Mouse (Mus musculus) ovary, postnatal 10 days (tissue): Measurements from ENCODE around the gene Tln1.
A peak's percentile ranks its signal among the peaks of the same experiment; 100 is the strongest.

ENCODE experiments used
- DNase-seq: peaks from one replicate; pipeline ENCODE4 v3.0.0; 2022; ENCODE audit warnings: low spot score

The Tln1 gene

DNA sequence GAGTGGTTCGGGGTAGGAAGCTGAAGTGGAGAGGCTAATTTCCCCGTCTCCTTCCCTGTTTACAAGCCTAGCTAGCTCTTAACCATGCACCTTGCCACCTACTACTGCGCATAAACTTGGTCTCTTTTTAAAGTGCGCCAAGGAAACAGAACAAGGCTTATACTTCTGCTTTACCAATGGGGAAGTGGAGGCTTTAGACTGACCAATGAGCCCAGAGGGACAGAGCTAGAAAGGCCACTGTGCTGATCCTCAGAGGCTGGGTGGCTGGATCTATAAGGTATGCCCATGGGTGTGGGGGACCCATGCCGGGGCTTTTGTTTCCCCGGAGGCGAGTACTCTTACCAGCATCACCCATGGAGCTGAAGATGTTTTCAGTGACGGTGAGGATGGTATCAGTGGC is 15.3 kb downstream of the Tln1 start:
- DNase-seq = no peak

DNA sequence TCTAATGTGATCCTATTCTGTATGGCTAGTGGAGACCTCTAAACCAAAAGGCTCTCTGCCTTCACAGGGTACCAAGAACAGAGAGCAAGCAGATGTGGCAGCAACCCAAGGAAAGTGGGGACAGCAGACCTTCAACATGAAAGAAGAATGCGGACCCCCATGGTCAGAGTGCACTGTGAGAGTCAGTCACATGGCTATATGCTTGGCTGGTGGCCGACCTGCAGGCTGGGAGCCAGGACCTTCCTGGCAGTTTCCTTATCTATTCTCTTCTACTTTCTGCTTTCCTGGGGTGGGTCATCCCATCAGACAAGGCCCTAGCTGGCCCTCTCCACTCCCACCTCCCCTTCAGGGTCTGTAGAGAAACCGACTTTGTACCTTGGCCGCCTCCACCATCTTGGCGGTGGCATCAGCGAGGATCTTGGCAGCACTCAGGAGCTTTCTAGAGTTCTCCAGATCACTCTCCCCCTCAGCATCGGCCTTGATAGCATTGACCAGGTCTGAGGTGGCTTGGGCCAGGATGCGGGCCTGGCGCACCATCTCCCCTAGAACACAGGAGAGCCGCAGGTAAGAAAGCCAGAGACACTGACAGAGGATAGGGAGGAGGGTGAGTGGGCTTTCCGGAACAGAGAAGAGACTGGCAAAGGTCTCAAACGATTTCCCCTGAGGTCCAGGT is 16.0 kb downstream of the Tln1 start:
- no peak for DNase-seq

DNA sequence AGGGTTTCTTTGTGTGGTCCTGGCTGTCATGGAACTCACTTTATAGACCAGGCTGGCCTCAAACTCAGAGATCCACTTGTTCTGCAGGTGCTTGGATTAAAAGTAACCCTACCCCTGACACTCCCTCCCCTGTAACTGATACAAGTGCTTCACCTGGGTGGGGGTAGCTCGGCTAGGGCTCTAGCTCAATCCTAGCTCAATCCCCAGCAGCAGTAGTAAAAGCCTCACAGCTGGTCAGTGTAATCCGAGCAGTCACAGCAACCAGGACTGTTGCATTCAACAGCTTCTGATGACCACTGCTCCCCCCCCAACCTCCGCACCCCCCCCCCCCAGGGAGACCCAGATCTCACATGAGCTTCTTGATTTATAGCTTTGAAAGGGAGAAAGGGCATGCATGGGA is 20.4 kb downstream of the Tln1 start:
- DNase-seq = no peak

DNA sequence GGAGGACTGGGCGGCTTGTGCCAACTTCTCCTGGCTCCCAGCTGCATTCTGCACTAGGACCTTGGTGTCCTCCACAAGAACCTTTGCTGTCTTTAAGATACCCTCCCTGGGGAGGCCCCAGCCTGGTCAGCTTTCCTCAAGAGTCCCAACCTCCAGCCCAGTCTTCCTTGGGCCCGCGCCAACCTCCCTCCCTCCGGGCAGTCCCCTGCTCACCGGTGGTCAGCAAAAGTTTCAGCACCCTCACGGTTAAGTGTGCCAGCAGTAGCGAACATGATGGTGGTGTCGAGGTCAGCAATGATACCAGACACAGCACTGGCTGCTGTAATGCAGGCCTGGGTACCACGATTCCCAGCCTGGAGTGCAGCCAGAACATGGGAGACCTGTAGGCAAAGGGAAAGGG is 26.5 kb downstream of the Tln1 start:
- no peak for DNase-seq

DNA sequence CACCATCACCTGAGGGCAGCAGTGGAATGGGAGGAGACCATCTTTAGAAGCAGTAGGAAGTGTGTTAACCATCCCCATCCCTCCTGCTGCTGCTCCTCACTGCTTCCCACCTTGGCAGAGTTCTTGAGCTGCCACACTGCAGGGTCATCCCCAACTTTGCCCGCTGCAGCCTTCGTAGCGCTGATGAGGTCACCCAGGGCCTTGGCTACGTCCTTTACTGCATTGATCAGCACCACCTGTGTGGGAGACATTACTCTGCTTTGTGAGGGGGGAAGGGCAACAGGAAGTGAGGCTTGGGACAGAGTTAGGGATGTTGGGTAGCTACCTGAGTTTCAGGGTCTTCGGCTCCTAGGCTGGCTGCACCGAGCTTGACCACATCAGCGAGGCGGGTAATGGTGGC is 26.9 kb downstream of the Tln1 start:
- DNase-seq = no peak

DNA sequence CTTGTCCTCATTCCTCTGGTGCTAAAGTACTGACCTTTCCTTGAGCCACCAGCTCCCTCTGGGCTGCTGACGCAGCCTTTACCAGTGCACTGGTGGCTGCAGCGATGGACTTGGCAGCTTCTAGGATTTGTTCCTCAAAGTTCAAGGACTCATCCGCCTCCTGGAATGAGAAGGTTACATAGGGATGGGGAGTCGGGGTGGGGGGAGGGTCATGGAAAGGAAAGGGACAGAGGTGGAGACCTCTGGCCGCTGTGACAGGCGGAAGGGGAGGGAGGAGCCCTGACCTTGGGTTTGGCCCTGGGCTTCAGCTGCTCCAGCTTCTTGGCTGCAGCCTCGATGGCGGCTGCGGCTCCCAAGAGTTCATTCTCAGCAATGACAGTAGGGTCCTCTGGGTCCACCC is 29.2 kb downstream of the Tln1 start:
- no peak for DNase-seq

DNA sequence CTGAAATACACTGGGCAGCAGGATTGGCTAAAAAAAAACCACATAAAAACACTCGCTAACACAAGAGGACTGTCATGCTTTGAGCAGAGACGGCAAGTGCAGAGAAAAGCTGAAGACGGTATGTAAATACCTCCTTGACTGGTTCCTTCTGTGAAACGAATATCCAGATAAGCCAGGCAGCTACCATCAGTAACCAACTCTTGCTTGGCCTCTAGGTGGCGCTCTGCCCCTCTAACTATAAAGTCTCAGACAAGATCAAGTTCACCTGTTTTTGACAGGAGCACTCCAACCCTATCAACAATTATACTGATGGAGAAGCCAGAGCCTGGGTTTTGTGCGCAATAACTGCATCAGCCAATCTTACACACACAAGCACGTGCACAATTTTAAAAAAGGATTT is 31.9 kb downstream of the Tln1 start:
- DNase-seq = no peak

DNA sequence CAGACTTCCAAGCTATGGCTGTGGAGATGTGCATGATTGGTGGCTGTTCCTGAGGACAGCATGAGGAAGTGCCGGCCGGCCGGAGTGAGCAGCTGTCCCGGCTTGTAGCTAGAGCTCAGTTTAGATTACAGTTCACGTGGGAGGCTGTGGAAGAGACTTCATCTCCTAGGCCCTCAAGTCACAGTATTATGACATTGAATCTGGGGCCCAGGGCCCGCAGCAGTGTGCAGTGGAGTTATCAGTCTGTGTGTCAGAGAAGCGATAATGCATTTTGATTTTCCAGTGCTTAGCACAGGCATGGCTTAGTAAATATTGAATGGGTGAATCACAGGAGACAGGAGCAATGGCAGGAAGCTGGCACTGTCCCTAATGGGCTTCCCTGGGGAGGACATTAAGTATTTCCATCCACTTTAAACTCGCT is 32.4 kb downstream of the Tln1 start:
- no peak for DNase-seq

DNA sequence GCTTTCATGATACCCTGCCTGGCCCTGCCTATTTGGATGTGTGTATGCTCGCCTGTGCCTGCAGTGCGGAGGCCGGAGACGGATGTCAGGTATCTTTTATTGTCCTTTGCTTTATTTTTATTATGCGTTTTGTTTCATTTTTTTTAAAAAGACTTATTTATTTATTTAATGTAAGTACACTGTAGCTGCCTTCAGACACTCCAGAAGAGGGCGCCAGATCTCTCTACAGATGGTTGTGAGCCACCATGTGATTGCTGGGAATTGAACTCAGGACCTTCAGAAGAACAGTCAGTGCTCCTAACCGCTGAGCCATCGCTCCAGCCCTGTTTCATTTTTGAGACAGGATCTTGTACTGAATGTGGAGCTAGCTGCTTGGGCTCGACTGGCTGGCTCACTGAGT is 34.0 kb downstream of the Tln1 start:
- no peak for DNase-seq

DNA sequence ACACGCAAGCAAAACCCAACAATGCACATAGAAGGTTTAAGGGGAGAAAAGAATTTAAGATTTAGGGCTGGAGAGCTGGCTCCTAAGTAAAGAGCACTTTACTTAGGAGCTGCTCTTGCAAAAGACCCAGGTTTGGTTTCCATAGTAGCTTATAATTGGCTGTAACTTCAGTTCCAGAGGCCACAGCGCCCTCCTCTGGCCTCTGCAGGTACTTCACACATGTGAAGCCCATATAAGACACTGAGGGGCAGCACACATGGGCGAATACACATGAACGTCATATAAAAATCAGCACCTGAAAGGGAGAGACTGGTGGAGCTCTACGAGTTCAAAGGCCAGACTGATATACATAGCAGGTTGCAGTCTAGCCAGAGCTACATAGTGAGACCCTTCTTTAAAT is 34.6 kb downstream of the Tln1 start:
- DNase-seq = no peak

DNA sequence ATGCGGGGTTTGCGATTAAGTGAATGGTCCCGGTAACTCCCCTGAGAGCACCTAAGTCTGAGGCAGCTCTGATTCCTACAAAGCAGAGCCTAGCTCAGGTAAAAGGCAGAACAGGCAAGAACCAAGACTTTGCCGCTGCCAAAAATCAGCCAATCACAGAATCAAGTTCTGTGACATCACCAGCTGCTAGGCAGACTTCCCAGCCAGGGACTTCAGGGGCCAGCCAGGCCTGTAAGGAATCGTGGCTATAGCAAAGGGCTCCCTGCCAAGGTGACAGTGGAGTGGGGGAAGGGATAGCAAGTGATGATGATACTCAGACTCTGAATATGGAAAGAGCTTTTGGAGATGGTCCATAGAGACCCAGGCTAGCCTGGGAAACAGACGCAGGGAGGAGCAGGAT is 42.5 kb downstream of the Tln1 start:
- peak; percentile 93 for DNase-seq

DNA sequence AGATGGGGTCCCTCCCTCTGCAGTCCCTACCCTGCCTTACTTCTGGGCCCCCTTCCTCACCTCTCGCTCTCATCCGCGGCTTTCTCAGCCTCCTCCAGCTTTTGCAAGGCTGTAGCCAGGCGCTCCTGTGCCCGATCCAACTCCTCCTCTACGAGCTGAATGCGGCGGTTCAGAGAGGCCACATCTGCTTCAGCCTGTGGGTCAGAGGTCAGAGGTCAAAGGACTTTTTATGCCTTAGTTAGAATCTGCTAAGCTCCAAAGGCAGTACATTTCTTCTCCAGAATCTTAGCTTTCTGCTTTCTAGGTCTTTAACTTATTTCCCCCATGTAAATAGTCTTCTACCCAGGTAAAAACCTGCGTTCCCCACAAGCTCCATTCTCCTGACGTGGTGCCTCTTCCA is 42.9 kb downstream of the Tln1 start:
- no peak for DNase-seq

DNA sequence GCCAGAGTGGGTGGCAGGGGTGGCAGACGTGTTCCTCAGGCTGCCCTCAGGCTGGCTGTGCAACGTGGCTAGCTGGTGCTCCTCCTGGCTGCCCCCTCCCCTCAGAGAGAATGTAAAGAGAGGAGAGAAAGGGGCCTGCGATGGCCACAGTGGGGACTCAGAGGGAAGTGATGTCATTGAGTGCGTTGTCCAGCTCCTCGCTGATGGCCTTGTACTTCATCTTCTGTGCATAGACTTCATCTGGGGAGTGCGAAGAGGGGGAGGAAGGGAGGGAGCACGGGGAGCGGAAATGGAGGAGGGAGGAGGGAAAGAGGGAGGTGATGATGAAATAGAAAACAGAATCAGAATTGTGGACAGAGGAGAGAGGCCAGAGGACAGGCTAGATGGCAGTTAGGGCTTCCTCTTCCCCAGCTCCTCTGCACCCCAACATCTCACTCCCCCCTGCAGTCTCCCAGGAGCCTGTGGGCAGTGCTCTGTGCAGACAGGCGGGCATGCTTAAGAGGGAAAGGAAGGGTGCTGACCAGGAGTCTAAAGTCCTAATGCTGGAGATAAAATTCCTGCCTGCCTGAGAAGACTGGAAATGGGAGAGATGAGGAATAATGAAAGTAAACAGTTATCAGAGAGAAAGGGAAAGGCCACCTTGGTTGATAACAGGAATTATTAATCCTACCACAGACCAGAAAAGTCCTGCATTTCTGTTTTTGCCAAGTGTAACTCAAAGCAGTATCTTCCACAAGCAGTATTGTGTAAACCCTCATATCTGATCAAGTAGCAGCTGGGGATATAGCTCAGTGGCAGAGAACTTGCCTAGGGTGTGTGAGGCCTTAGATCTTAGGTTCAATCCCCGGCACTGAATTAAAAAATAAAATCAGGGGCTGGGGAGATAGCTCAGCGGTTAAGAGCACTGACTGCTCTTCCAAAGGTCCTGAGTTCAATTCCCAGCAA is 46.5 kb downstream of the Tln1 start:
- no peak for DNase-seq

DNA sequence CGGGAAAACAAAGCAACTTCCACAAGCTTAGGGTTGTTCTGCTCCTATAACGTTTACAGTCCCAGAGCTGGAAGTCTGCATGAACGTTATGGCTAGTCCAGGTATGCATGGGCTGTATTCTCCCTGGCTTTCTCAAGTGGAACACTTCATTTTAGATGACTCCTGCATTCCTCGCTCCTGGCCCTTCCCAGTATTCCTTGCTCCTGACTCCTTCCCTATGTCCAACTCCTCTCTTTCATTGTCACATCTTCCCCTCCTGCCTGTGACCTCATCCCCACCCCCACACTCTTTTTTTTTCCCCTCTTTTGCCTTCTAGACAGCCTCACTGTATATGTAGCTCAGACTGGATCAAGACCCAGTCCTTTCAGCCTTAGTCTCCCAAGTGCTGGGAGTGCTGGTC is 48.7 kb downstream of the Tln1 start:
- no peak for DNase-seq

DNA sequence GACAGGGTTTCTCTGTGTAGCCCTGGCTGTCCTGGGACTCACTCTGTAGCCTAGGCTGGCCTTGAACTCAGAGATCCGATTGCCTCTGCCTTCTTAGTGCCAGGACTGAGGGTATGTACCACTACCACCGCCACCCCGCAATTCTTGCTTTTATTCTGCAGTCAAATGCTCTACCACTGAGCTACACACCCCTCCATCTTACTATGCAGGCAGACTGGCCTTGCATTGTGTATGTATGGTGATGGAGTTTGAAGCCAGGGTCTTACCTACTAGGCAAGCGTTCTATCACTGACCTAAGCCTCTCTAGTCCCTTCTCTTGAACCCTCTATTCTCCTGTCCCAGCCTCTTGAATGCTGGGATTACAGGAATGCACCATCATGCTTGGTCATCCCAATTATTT is 49.2 kb downstream of the Tln1 start:
- no peak for DNase-seq

DNA sequence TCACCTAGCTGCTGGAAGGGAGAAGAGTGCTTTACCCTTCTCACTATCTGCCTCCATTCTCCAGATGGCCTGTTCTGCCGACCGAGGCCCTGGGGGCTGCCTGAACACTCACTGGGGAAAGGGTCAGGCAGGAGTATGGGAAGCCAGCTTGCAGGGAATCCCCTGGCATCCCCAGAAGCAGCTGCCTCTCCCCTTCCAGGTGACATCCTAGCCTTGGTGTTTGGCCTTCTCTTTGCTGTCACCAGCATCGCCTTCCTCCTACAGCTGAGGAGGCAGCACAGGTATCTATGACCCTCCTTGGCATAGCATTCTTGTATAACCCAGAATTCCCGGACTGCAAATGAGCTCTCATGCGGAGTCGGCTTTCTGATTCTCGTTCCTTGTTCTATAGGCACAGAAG is 49.8 kb downstream of the Tln1 start:
- no peak for DNase-seq

DNA sequence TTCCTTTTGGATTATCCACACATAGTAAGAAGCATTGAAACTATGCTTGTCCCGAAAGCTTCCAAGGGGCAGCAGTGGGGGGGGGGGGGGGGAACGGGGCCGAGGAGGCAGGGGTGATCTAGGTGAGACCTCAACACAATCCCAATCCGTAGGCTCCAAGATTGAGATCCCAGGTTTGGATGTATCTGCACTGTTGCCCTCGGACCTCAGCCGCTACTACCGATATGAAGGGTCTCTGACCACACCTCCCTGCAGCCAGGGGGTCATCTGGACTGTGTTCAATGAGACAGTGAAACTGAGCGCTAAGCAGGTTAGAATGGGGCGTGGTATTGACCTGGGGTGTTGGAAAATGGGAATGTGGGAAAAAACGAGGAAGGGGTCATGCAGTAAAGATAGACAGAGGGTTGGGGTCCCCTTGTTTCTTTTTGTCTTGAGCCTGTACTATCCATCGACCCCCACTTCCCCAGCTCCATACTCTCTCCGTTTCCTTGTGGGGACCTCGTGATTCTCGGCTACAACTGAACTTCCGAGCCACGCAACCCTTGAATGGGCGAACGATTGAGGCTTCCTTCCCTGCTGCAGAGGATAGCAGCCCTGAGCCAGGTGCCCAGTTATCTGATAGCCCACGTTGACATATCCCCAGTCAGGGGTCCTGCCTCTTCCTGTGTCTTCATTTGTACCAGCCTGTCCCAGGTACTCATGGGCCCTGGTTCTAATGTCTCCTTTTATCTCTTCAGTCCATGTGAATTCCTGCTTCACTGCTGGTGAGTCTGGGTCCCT is 50.6 kb downstream of the Tln1 start:
- DNase-seq = no peak

DNA sequence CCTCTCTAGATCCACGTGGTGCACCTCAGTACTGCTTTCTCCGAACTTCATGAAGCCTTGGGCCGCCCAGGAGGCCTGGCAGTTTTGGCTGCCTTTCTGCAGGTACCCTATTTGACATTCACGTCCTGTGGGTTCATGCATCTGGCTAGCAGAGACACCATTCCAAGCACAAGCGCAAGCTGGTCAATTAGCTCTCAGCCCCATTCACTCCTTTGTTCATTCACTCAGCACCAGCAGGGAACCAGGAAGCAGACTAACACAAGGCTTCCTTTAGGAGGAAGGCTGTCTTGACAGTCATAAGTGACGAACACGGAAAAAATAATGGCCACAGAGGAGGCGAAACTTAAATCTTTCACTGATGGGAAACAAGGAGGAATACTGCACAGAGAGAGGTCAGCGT is 53.4 kb downstream of the Tln1 start:
- no peak for DNase-seq

DNA sequence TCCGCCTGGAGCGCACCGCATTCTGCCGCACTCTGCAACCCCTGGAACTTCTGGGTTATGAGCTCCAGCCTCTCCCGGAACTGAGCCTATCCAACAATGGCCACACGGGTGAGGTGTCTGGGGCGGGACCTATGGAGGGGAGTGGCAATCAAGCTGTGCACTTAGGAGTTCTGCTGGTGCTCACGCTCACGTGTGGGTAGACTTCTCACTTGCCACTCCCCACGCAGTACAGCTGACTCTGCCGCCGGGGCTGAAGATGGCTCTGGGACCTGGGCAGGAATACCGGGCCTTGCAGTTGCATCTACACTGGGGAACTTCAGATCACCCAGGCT is 53.9 kb downstream of the Tln1 start:
- no peak for DNase-seq

DNA sequence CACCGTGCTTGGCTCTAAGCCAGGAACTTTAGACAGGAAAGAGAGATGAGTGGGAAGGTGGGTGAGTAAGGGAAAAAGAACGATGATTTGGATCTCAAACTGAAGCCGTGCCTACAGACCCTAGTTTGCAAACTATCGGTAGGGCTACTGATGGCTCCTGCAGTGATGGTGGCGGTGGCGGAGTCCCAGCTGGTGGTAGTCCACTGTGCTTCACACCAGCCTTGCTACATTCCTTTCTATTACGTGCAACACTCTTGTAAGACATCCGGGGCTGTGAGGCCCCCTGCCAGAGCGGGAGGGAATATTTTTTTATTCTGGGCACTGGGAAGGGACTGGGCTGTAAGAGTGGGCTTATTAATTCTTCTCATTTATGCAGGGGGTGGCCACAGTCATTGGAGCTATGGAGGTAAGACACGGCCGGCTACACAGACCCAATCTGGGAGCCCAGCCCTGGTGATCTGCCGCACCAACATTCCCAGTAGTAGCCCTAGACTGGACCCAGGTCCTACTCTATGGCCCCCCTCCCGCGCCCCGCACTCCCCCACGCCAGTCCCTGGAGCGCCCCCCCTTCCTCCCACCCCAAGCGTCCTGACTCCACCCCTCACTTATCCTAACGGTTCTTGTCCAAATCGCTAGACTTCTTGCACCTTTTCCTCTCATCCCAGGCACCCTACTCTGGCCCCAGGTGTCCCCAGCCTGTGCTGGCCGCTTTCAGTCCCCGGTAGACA is 54.4 kb downstream of the Tln1 start:
- DNase-seq = no peak

DNA sequence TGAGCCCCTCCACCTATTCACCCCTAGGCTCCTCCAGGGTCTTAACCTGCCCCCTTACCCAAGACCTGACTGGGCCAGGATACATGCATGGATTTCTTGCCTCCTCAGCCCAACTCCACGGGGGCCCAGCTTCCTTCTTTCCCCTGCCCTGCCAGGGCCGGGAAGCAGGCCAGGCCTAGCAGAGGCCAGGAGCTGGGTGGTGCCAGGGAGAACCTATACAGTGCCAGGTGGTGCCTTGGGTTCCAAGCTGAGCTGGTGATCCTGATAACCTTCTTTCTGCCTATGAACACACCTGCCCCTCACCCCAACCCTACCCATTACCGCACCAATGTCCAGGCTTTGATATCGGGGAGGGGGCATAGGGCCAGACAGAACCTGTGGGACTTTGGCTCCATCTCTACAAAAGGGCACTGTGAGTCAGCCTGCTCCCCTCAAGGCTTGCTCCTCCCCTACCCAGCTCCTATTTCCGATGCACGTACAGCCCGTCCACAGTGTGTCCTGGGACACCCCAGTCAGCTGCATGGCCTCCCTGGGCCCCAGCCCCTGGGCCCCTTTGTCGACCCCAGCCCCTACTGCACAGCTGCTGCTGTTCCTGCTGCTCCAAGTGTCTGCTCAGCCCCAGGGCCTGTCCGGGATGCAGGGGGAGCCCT is 55.8 kb downstream of the Tln1 start, which contains the start of gene Car9:
TSS of gene Car9 (plus strand) at position 431 of the 650 bp plus-strand sequence.
- DNase-seq = no peak

DNA sequence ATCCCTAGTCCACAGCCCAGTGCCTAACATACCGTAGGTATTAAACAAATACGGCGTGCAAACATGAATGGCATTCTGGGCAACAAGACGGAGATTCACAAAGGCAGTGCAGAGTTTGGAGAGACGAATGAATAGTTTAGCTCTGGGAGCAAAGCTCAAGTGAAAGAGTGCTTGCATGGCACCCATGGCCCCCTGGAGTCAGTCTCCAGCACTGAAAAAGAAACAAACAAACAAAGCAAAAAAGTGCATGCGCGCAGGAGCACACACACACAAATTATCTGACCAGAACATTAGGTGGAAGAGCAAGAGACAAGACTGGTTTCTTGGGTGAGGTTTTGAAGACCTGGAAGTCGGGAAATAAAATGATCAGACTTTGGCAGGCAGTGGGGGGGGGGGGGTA is 56.4 kb downstream of the Tln1 start:
- no peak for DNase-seq
